Mouse (Mus musculus): ENCODE data around the gene Akna.

The Akna gene

DNA sequence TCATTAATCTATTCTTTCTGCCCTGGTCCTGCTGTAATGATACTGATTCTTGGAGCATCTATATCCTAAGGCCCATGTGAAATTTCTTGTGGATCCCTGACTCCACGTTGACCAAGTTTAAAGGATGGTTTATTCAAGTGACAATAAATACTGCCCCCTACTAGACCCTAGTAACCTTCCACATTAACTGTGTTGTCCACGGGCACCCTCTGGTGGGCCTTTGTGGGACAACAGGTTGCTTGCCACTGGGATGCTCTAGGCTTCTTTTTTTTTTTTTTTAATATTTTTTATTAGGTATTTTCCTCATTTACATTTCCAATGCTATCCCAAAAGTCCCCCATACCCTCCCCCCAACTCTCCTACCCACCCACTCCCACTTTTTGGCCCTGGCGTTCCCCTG, 83.6 kb downstream of the Akna start:
- peak in 1 of 2 experiments; percentile 46 for DNase-seq (ENCODE audit: low spot score in 2 of 2)

Data from spleen, postnatal 4 days (tissue).